Mouse (Mus musculus) testis, adult 2 months (tissue): ENCODE results near the gene Zfyve27. TPM values are rescaled to one million over a fixed set of nuclear protein-coding genes. Genes with fewer than 3 reads are reported as not detected.

Source experiments
- H3K27ac ChIP-seq: fragments of 200-500 bp; 2 replicates; pipeline ENCODE4 v1.5.1; 2012; ENCODE audit warnings: low read depth, low read length; ENCODE audit not compliant: control insufficient read depth, insufficient read depth
- H3K27me3 ChIP-seq: fragments of 200-500 bp; 2 replicates; pipeline ENCODE4 v1.6.1; 2012; ENCODE audit warnings: mild to moderate bottlenecking, low read length, moderate library complexity; ENCODE audit not compliant: control insufficient read depth, insufficient read depth
- H3K36me3 ChIP-seq: fragments of 200-500 bp; 2 replicates; pipeline ENCODE4 v1.6.1; 2012; ENCODE audit warnings: mild to moderate bottlenecking, low read length; ENCODE audit not compliant: control insufficient read depth, insufficient read depth
- H3K4me1 ChIP-seq: fragments of 200-500 bp; 2 replicates; pipeline ENCODE4 v1.6.1; 2012; ENCODE audit warnings: low read length; ENCODE audit not compliant: control insufficient read depth, insufficient read depth
- H3K4me3 ChIP-seq: fragments of 200-500 bp; 2 replicates; pipeline ENCODE4 v1.5.1; 2012; ENCODE audit warnings: low read depth, mild to moderate bottlenecking, low read length, moderate library complexity, mixed read lengths; ENCODE audit not compliant: control insufficient read depth
- CTCF ChIP-seq: fragments of 200-500 bp; IDR thresholded peaks from 2 replicates; pipeline ENCODE4 v1.5.1; 2012; ENCODE audit warnings: low read depth, mild to moderate bottlenecking, inconsistent platforms, low read length, moderate library complexity; ENCODE audit not compliant: control insufficient read depth, insufficient read depth, insufficient replicate concordance
- POLR2A ChIP-seq: fragments of 200-500 bp; IDR thresholded peaks from 2 replicates; pipeline ENCODE4 v1.6.1; 2012; ENCODE audit warnings: low read depth, mild to moderate bottlenecking, inconsistent platforms, low read length, moderate library complexity; ENCODE audit not compliant: control insufficient read depth
- polyA plus RNA-seq: library from polyadenylated mRNA; depleted of rRNA; stranded (reverse); fragments of >200 nt; gene quantifications from 2 replicates; pipeline ENCODE4 v1.2.3, GENCODE M21; 2012

The Zfyve27 gene
- polyA plus RNA-seq, 1 experiment: 60.3 TPM

- H3K4me3 ChIP-seq: no peak overlapping the region
- TF ChIP-seq CTCF (no peak), POLR2A (no peak)
- no peaks in the 10 kb centered on the region; the same call in 1 of the 2 replicates for H3K27me3 ChIP-seq
- no peak overlapping the region; the same call in 1 of the 2 replicates for H3K27ac ChIP-seq
- H3K4me1 ChIP-seq: peaks cover 23% of the 10 kb centered on the region
- no peaks in the 10 kb centered on the region for H3K36me3 ChIP-seq
Measured at GRCm38 (mm10) chr19:42144067-42144466, 19.7 kb upstream of the Zfyve27 start.

GRCm38 (mm10) chr19:42144541-42145167 is 19.1 kb upstream of the Zfyve27 start:
- no peaks in the 10 kb centered on the region; the same call in 1 of the 2 replicates for H3K27me3 ChIP-seq
- peaks cover 23% of the 10 kb centered on the region for H3K4me1 ChIP-seq
- no peaks in the 10 kb centered on the region for H3K36me3 ChIP-seq
- peak overlapping the region; percentile 41; the same call in 1 of the 2 replicates for H3K27ac ChIP-seq
- no peak overlapping the region for H3K4me3 ChIP-seq
- peak; percentile 43; the same call in 1 of the 2 replicates for TF ChIP-seq CTCF
- TF ChIP-seq POLR2A: no peak

- TF ChIP-seq CTCF (no peak), POLR2A (no peak)
- Histone ChIP-seq H3K4me3 (no peak overlapping the region), H3K36me3 (no peaks in the 10 kb centered on the region), H3K4me1 (peaks cover 23% of the 10 kb centered on the region), H3K27me3 (no peaks in the 10 kb centered on the region; the same call in 1 of the 2 replicates), H3K27ac (0 out of 2 replicates have a peak overlapping the region, but pooled peaks have one; percentile 41)
Measured at GRCm38 (mm10) chr19:42145210-42145609, 18.5 kb upstream of the Zfyve27 start.

- H3K27ac ChIP-seq: no peak overlapping the region
- H3K4me1 ChIP-seq: peaks cover 23% of the 10 kb centered on the region
- TF ChIP-seq CTCF (no peak), POLR2A (no peak)
- no peaks in the 10 kb centered on the region; the same call in 1 of the 2 replicates for H3K27me3 ChIP-seq
- no peaks in the 10 kb centered on the region for H3K36me3 ChIP-seq
- no peak overlapping the region for H3K4me3 ChIP-seq
Measured at GRCm38 (mm10) chr19:42145731-42146130, 18.0 kb upstream of the Zfyve27 start.

GRCm38 (mm10) chr19:42146276-42147010 is 17.3 kb upstream of the Zfyve27 start:
- H3K27me3 ChIP-seq: no peaks in the 10 kb centered on the region; the same call in 1 of the 2 replicates
- no peak for TF ChIP-seq POLR2A
- no peak for TF ChIP-seq CTCF
- no peak overlapping the region for H3K4me3 ChIP-seq
- H3K27ac ChIP-seq: no peak overlapping the region
- H3K4me1 ChIP-seq: peaks cover 25% of the 10 kb centered on the region
- no peaks in the 10 kb centered on the region for H3K36me3 ChIP-seq

- no peaks in the 10 kb centered on the region; the same call in 1 of the 2 replicates for H3K27me3 ChIP-seq
- TF ChIP-seq POLR2A (peak; percentile 44; the same call in 1 of the 2 replicates), CTCF (no peak)
- peaks cover 27% of the 10 kb centered on the region for H3K4me1 ChIP-seq
- H3K27ac ChIP-seq: peak within 1 kb of the TSS; percentile 77
- H3K4me3 ChIP-seq: peak within 1 kb of the TSS; percentile 88
- no peaks in the 10 kb centered on the region for H3K36me3 ChIP-seq
Measured at GRCm38 (mm10) chr19:42147170-42147768, 16.5 kb upstream of the Zfyve27 start, which contains the start of gene Marveld1. Gene Marveld1, plus strand, starts transcription at chr19:42147400.
